10 mouse cellular contexts compared by ENCODE assay signal in the genomic region with DNA sequence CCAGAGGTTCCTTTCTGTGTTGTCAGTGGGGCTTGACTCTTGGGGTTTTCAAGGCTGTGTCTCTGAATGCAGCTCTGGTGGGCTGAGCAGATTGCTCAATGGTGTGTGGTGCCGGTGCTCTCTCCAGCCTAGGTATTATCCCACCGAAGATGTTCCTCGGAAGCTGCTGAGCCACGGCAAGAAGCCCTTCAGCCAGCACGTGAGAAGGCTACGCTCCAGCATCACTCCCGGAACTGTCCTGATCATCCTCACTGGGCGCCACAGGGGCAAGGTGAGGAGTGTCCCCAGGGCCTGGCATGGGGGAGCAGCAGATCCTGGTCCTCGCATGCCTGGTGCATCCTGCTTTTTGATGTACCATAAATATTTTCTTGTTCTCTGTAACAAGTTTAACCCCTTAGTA. TPM values are rescaled to one million over a fixed set of nuclear protein-coding genes. Genes with fewer than 3 reads are reported as not detected.
DNase-seq lines count a peak whose midpoint lies in the region; ATAC-seq and TF ChIP-seq lines count a peak whose summit lies in the region.
"Had no signal": no experiment of that assay in that cellular context is flagged by ENCODE, and none has a peak within 500 bp of the region (broad histone marks: within the 10 kb centered on the region; RNA-seq: fewer than 3 reads in every experiment).

No protein-coding gene starts in this region.

- DNase-seq in gastrocnemius, adult 2 months: no peak
- DNase-seq in gastrocnemius, postnatal 4 days (ENCODE audit: low spot score in 2 of 2): no peak
- DNase-seq in lung, adult 18-20 months: no peak
- DNase-seq in embryonic facial prominence, embryonic 14.5 days (ENCODE audit: low spot score): no peak
- DNase-seq in liver, postnatal 0 days: no peak
- DNase-seq in thymus, postnatal 36 days: no peak
- DNase-seq in urinary bladder, postnatal 10 days (ENCODE audit: low spot score): no peak
- DNase-seq: cerebellum, adult 18-20 months had no signal

- 70% methylated on average over 9 of the region's 9 CpGs for WGBS in lung, embryonic 15.5 days
- WGBS in embryonic facial prominence, embryonic 14.5 days: 75% methylated on average over 9 of the region's 9 CpGs
- 67% methylated on average over 9 of the region's 9 CpGs for WGBS in liver, postnatal 0 days (ENCODE audit: insufficient replicate concordance)

- H3K4me1 ChIP-seq in lung, embryonic 15.5 days: peaks cover 25% of the 10 kb centered on the region
- peaks cover 4% of the 10 kb centered on the region; the same call in 1 of the 2 replicates for H3K4me1 ChIP-seq in embryonic facial prominence, embryonic 14.5 days (ENCODE audit: control insufficient read depth, insufficient read depth, low read length)
- H3K4me1 ChIP-seq in liver, postnatal 0 days (ENCODE audit: insufficient read depth): peaks cover 21% of the 10 kb centered on the region

- no peak for TF ChIP-seq CTCF in gastrocnemius, adult 2 months (IDR thresholded peaks at IDR 0.05)
- TF ChIP-seq CTCF in liver, postnatal 0 days (IDR thresholded peaks at IDR 0.05; ENCODE audit: low read depth): no peak

- H3K9me3 ChIP-seq in lung, embryonic 15.5 days: no peaks in the 10 kb centered on the region
- H3K9me3 ChIP-seq in embryonic facial prominence, embryonic 14.5 days (ENCODE audit: control insufficient read depth, low read length): no peaks in the 10 kb centered on the region
- no peaks in the 10 kb centered on the region for H3K9me3 ChIP-seq in liver, postnatal 0 days (ENCODE audit: low read length)

- no peaks in the 10 kb centered on the region for H3K27me3 ChIP-seq in lung, embryonic 15.5 days
- no peaks in the 10 kb centered on the region for H3K27me3 ChIP-seq in embryonic facial prominence, embryonic 14.5 days (replicated peaks; ENCODE audit: control insufficient read depth, insufficient read depth, low read length)
- no peaks in the 10 kb centered on the region for H3K27me3 ChIP-seq in liver, postnatal 0 days (ENCODE audit: insufficient read depth, low read length)

- intact Hi-C loops in gastrocnemius, adult 2 months (cut with DNase I): no loop called here

- TF ChIP-seq EP300 in liver, postnatal 0 days (IDR thresholded peaks at IDR 0.05; ENCODE audit: low read depth): no peak

- H3K9ac ChIP-seq in lung, embryonic 15.5 days: peak overlapping the region; percentile 99
- peak overlapping the region; percentile 97; the same call in 1 of the 2 replicates for H3K9ac ChIP-seq in embryonic facial prominence, embryonic 14.5 days (ENCODE audit: low read depth, low read length)
- H3K9ac ChIP-seq in liver, postnatal 0 days (replicated peaks): peak overlapping the region; percentile 99

- no peak for ATAC-seq in lung, embryonic 15.5 days (ENCODE audit: borderline replicate concordance, extremely low read depth, low FRiP score, low TSS enrichment)
- ATAC-seq in embryonic facial prominence, embryonic 14.5 days (ENCODE audit: low read depth): no peak
- no peak for ATAC-seq in liver, postnatal 0 days

- peak overlapping the region; percentile 69; the same call in 1 of the 2 replicates for H3K4me2 ChIP-seq in lung, embryonic 15.5 days
- peak overlapping the region; percentile 74 for H3K4me2 ChIP-seq in embryonic facial prominence, embryonic 14.5 days (ENCODE audit: low read depth, low read length)
- peak overlapping the region; percentile 82 for H3K4me2 ChIP-seq in liver, postnatal 0 days (ENCODE audit: low read depth, low read length)

- peak overlapping the region; percentile 8; the same call in 1 of the 2 replicates for H3K27ac ChIP-seq in gastrocnemius, adult 2 months
- no peak overlapping the region for H3K27ac ChIP-seq in lung, embryonic 15.5 days
- H3K27ac ChIP-seq in embryonic facial prominence, embryonic 14.5 days (replicated peaks; ENCODE audit: low read depth, low read length): no peak overlapping the region
- H3K27ac ChIP-seq in liver, postnatal 0 days (ENCODE audit: low read depth): no peak overlapping the region
- H3K27ac ChIP-seq: layer of hippocampus, adult 2 months had no signal

- H3K36me3 ChIP-seq in lung, embryonic 15.5 days: peaks cover 61% of the 10 kb centered on the region
- H3K36me3 ChIP-seq in embryonic facial prominence, embryonic 14.5 days (ENCODE audit: control insufficient read depth, insufficient read depth, low read length): peaks cover 61% of the 10 kb centered on the region
- peaks cover 57% of the 10 kb centered on the region for H3K36me3 ChIP-seq in liver, postnatal 0 days (replicated peaks; ENCODE audit: insufficient read depth, low read length)

- peak overlapping the region; percentile 76 for H3K4me3 ChIP-seq in gastrocnemius, adult 2 months
- peak overlapping the region; percentile 97; the same call in 1 of the 2 replicates for H3K4me3 ChIP-seq in lung, embryonic 15.5 days
- H3K4me3 ChIP-seq in embryonic facial prominence, embryonic 14.5 days (ENCODE audit: low read depth, low read length): peak overlapping the region; percentile 70; the same call in 1 of the 2 replicates
- peak overlapping the region; percentile 96 for H3K4me3 ChIP-seq in liver, postnatal 0 days (ENCODE audit: low read depth, low read length)

RNA-seq across cellular contexts. Expression of gene Rpl6, which starts 2.3 kb away (rescaled TPM):
- total RNA-seq in gastrocnemius, adult 2 months (2021): 100 to 1,000 TPM; 445 to 518 TPM
- 100 to 1,000 TPM; 868 to 943 TPM for total RNA-seq in gastrocnemius, postnatal 4 days (2021)
- polyA plus RNA-seq in lung, embryonic 15.5 days (2015; fragmentation: Nextera tagmentation; extraction: Ambion mirVana): 563 and 602 TPM in 2 replicates
- 685 and 696 TPM in 2 replicates for polyA plus RNA-seq in embryonic facial prominence, embryonic 14.5 days (2014; fragmentation: Nextera tagmentation; extraction: Ambion mirVana)
- 315 and 325 TPM in 2 replicates for polyA plus RNA-seq in liver, postnatal 0 days (2015; fragmentation: Nextera tagmentation; extraction: Ambion mirVana)

RNA-seq across cellular contexts. Expression of gene Hectd4, which starts 13.5 kb away (rescaled TPM):
- total RNA-seq in gastrocnemius, adult 2 months (2021): 10 to 100 TPM; 13.7 to 13.8 TPM
- total RNA-seq in gastrocnemius, postnatal 4 days (2021): 10 to 100 TPM; 17.3 to 20.3 TPM
- polyA plus RNA-seq in lung, embryonic 15.5 days (2015; fragmentation: Nextera tagmentation; extraction: Ambion mirVana): 4.4 and 4.7 TPM in 2 replicates
- 7.3 and 7.4 TPM in 2 replicates for polyA plus RNA-seq in embryonic facial prominence, embryonic 14.5 days (2014; fragmentation: Nextera tagmentation; extraction: Ambion mirVana)
- polyA plus RNA-seq in liver, postnatal 0 days (2015; fragmentation: Nextera tagmentation; extraction: Ambion mirVana): 3.3 and 3.6 TPM in 2 replicates

RNA-seq across cellular contexts. Expression of gene Ptpn11, which starts 15.3 kb away (rescaled TPM):
- total RNA-seq in gastrocnemius, adult 2 months (2021): 10 to 100 TPM; 70.6 to 74.4 TPM
- 10 to 100 TPM; 82.3 to 85.0 TPM for total RNA-seq in gastrocnemius, postnatal 4 days (2021)
- 20.8 and 21.3 TPM in 2 replicates for polyA plus RNA-seq in lung, embryonic 15.5 days (2015; fragmentation: Nextera tagmentation; extraction: Ambion mirVana)
- 25.8 and 28.8 TPM in 2 replicates for polyA plus RNA-seq in embryonic facial prominence, embryonic 14.5 days (2014; fragmentation: Nextera tagmentation; extraction: Ambion mirVana)
- 9.6 and 10.6 TPM in 2 replicates for polyA plus RNA-seq in liver, postnatal 0 days (2015; fragmentation: Nextera tagmentation; extraction: Ambion mirVana)
